Mouse (Mus musculus) thymus, postnatal 10 days (tissue): ENCODE data around the gene Nfix.

Experiments
- DNase-seq, 2 experiments: peaks; one replicate each; pipeline ENCODE4 v3.0.0; 2021; ENCODE audit warnings: low spot score in 2 of 2

Gene Nfix

DNA sequence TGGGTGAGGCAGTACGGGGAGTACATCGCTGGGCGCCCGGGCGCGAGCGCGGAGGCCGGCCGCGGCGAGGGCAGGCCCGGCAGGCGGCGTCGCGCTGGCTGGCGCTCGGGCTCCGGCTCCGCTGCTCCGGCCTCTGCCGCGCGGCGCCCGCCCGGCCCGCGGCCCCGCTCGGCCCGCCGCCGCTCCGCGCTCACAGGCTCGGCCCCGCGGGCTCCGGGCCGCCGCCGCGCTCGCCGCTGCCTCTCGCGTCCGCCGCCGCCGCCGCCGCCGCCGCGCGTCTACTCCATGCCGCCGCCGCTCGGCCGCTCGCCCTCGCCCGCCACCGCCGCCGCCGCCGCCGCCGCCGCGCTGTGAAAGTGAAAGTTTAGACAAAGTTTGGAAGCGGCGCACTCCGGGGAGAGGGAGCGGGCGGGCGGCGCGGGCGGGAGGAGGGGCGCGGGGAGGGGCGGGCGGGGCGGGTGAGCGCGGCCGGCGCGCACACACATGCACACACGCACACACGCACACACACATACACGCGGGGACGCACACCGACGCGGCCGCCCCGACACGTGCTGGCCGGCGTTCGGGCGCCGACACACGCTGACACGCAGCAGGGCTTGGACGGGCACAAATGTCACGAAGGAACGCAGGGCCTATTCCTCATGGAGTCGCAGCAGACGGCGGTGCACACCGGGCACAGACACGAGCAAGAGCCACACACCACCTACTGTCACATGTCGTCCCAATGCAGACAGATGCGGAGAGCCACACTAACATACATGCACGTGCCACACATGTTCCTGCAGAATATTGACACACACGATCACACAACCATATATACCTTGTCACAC is at the start of gene Nfix:
Gene Nfix, minus strand, starts transcription at position 346 of the 833 bp plus-strand sequence.
- peak in 1 of 2 experiments; percentile 39 for DNase-seq

DNA sequence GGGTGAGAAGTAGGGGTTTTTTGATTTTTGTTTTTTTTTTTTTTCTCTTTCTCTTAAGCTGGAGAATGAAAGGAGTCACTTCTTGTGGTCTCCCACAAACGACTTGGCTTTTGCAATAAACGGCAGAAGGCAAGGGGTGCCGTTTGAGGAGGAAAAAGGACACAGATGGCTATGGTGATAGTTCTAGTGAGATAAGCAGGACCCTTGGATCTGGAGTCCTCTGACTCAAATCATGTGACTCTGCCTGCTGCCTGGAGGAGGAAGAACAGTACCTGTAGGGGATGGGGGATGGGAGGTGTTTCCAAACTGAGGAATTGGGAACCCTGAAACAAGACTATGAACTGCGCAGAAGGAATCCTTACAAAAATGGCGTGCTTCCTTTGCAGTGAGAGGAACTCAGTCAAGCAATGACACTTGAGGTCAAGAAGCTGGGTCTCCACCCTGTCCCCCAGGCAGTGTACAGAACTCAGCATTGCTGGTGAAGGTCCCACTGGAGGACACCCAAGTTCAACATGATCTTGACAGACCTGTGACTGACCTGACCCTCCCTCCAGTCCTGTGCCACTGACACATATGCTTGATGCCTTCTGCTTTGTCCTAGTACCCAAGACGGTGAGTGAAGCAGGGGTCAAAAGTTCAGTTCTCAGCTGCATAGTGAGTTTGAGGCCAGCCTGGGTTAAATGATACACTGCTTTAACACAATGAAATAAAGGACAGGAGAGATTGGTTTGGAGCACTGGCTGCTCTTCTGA is 47.7 kb upstream of the Nfix start:
- peak; percentile 22 to 24 for DNase-seq

DNA sequence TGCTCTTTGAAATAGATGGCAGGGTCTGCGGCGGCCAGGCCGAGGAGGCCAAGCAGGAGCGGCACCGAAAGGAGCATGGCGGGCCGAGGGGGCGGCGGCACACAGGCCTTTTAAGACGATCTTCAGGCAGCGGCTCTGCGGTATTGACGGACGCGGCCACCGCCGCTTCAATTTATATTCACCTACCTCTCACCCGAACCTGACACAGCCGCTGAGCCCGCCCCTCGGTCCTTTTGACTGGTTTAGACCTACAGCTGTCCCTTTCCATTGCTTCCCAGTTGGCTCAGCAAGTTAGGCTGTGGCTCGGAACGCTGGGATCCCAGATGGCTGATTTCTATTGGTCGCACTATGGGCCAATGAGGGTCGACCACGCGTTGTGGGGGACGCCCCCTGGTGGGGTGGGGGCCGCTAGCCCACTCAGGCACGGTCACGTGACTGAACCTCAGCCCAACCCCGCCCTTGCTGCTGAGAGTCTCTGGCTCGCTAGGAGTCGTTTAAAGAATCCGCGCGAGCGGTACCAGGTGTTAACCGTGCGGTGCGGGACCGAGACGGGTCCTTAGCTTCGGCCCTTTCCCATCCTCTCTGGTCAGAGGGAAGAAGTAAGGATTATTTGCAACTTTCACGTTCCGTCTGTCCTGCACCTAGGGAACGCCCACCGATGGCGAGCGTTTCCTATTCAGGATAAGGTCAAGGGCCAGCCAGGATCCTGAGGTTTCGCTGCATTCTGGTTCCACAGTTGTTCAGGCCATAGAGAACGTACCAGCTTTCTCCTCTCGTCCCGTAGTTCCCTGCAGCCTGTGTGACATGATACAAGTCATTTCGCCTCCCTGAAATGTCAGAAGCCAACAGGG is 46.8 kb upstream of the Nfix start, which contains the start of gene Calr:
Gene Calr, minus strand, starts transcription at position 213 of the 851 bp plus-strand sequence.
- DNase-seq, result peak; percentile 100

- DNase-seq, result no peak
Observed at GRCm38 (mm10) chr8:84846094-84846721, 46.1 kb upstream of the Nfix start.

- no peak for DNase-seq
Observed at GRCm38 (mm10) chr8:84845355-84846093, 45.4 kb upstream of the Nfix start.

DNA sequence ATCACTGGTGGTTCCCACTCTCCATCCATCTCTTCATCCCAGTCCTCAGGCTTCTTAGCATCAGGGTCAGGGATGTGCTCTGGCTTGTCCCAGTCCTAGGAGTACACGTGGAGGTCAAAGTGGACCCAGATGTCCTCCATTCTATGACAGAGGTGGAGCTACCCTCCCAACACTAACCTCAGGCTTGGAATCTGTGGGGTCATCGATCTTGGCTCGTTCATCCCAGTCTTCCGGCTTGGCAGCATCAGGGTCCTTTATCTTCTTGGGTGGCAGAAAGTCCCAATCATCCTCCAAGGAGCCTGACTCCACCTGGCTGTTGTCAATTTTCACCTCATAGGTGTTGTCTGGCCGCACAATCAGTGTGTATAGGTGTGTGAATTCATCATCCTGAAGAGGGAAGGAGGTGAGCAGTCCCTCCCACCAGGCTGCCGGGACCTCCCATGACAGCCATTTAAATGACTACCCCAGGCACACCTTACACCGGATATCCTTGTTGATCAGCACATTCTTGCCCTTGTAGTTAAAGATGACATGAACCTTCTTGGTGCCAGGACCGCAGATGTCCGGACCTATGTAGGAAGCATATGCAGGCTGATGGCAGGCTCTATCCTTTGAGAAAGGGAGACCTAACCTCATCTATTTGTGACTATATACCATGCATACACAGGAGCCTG is 44.4 kb upstream of the Nfix start:
- DNase-seq, result no peak

- DNase-seq, result no peak
Observed at GRCm38 (mm10) chr8:84841514-84841913, 41.4 kb upstream of the Nfix start.

DNA sequence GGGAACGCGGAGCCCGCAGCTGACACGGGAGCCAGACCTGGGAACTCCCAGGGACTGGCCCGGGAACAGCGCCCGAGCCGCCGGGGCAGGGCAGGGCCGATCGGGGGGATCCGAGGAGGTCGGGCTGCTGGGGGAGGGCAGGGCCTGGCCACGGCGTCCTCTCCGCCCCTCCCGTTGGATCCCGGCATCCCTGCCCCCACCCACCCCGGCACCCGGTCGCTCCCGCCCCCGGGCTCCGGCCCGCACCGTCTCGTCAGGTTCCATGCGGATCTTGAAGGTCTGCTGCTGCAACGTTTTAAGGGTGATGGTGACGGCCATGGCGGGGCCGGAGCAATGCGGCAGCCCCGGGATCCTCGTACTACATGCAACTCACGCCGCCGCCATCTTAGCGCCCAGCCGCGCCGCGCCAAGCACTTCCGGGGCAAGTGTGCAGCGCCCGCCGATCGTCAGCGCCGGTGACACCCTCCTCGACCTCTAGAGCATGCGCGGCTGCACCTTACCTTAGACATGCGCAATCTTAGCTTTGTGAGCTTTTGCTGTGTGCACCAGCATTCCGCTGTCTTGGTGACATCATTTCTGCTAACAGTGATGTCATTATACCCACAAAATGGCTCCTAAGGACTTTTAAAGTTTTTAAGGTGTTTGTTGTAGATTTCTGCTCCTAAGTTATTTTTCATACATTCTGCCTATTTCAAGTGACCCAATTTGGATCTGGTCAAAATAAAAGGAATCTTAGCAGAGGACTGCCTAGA is 40.3 kb upstream of the Nfix start, which contains the start of gene Rad23a:
Gene Rad23a, minus strand, starts transcription at position 418 of the 752 bp plus-strand sequence.
- peak; percentile 86 to 87 for DNase-seq

- DNase-seq, result no peak
Observed at GRCm38 (mm10) chr8:84839875-84840247, 39.7 kb upstream of the Nfix start.

- no peak for DNase-seq
Observed at GRCm38 (mm10) chr8:84839411-84839810, 39.3 kb upstream of the Nfix start.

DNA sequence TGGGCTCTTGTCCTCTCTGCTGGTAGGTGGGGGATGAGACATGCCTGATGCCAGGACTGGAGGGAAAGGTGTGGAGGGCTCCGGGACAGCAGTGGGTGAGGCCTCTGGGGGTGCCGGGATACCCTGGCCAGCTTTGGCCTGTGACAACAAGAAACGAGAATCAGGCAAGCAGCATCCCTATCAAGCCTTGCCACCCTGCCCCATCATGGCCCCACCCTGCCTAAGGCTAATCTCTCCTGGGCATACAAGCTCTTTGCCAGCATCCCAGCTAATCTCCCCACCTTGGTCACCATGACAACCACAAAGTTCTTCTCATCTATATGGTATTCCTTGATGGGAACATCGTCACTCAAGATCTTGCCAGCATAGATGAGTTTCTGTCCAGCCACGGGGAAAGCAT is 38.4 kb upstream of the Nfix start:
- no peak for DNase-seq

DNA sequence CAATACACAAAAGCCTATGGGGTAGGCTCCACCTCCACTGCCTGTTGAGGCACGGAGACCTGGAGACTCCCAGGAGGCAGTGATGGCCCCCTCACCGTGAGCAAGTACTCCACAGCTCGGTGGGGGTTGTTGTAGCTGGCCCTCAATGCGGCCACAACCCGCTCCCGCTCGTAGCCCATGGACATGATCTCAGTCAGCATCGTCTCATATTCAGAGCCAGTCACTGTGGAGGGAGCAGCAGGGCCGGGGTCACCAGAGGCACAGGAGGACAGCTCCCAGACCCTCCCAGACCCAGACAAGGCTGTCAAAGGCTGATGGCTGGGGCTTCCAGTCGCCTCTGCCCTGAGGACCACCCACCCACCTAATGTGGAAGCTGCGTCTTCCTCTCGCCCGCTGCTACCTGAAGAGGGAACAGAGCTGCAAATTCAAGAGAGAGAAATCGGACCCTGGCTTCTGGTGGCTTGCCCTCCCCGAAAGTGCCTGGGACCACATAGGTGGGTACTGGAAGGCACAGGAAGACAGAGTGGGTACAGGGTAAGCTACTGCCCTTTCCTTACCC is 37.8 kb upstream of the Nfix start:
- no peak for DNase-seq

DNA sequence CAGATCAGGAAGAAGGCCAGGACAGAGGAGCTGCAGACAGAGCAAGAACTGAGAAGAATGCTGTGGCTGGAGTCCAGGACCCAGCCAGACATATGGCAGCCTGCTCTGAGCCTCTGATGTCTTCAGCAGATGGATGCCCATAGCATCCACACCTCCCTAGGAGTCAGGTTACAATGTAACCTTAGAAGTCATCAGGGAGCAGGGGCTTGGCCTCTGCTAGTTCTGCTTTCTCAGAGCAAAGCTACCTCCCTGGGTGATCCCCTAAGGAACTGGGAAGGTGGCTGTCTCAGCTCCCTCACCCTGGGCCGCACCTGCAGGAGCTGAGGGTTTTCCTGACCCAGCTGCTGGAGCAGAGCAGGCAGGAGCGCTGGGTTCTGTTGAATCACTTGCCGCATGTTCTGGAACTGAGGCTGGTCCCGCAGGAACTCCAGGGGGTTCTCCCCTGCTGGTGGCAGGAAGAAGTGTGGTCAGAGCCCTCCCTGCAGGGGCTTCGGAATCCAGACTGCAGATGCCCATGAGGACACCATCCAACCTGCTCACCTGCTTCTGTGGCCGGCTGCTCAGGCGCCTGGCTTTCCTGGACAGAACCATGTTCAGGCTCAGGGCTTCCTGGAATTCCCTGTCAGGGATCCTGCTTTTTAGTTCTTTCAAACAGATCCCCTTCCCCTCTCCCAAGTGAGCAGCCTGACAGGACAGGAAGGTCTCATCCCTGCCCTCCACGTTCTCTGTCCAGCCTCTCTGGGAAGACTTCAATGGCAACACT is 37.2 kb upstream of the Nfix start:
- no peak for DNase-seq

GRCm38 (mm10) chr8:84834866-84835855 is 35.0 kb upstream of the Nfix start:
- DNase-seq, result no peak

DNA sequence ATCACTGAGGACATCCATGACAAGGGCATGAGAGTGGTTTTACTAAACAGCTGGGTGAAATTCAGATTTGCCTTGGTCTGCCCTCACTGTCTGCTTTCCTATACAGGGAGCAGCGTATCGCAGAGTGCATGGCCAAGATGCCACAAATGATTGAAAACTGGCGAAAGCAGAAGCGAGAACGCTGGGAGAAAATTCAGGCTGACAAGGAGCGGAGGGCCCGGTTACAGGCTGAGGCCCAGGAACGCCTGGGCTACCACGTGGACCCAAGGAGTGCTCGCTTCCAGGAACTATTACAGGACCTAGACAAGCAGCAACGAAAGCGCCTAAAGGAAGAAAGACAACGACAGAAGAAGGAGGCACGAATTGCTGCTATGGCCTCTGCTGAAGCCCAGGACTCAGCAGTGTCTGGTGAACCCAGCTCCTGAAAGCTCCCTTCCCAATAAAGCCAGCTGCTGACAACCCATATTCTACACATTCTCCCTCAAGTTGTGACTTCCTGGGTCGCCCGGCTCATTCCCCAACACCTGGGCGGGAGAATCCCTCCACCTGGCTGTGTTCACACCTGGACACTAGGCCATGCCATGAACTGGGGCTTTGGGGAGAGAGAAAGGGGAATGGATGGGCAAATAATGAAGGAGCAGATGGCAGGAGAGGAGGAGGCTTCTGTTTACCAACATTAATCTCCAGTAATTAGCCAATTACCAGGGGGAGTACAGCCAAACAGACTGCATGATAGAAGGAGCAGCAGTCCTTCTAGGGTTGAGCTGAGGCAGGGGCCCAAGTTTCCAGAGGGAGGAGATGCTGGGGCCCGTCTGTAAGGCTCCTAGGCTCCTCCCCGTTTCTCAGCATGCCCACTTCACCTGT is 34.1 kb upstream of the Nfix start:
- no peak for DNase-seq
